Mouse (Mus musculus) neutrophil, adult 65 days (primary cell): Measurements from ENCODE around the gene Pnck. TPM values are rescaled to one million over a fixed set of nuclear protein-coding genes. Genes with fewer than 3 reads are reported as not detected.

Experiments used
- total RNA-seq: library from RNA; stranded (reverse); gene quantifications from 2 replicates; pipeline ENCODE4 v1.2.4, GENCODE M21; 2023

Gene Pnck
- total RNA-seq = not detected in 2 replicates

DNA sequence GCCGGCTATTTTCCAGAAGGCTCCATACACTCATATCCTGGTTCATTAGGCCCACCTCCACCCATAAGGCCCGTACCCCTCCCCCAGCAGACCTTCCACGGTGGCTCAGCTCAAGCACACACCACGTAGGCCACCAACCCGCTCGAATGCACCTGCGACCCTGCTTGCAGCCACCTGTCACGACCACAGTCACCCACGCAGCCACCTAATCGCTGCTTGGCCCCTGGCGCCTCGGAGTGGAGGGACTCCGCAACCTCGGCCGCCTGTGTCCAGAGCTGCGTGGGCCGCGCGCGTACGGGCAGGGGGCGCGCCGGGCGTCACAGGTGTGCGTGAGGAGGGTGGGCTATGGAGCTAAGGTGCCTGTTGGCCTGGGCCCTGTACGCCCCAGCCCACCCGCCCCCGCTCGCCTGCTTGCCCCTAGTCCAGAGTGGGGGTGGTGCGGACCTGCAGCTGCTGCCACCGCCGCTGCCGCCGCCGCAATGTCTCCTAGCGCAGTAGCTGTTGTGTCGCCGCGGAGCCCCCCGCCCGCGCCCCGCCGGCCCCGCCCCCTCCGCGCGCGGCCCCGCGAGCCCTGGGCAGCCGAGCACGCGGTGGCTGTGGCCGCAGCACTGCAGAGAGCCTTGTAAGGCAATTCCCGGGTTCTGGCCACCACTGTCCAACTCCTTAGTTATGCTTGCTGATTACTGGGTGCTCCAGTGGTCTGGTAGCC is at the start of gene Pnck:
Gene Pnck (minus strand): TSS at position 543 of the 709 bp plus-strand sequence.

GRCm38 (mm10) chrX:73672879-73673618 is 13.1 kb upstream of the Pnck start, which contains the start of gene Slc6a8:
Gene Slc6a8 (plus strand): TSS chrX:73673150.

GRCm38 (mm10) chrX:73639255-73639675 is 20.7 kb downstream of the Pnck start, which contains the start of gene Dusp9:
Gene Dusp9 (plus strand): TSS chrX:73639419.

Other genes with a start within 250 kb of the Pnck start
- gene Zfp92, start 249.0 kb downstream of the Pnck start, total RNA-seq = not detected in 2 replicates
- gene Trex2, start 224.8 kb downstream of the Pnck start, total RNA-seq = not detected in 2 replicates
- gene Haus7, start 201.1 kb downstream of the Pnck start, total RNA-seq = 9.1 and 9.4 TPM in 2 replicates
- 2.6 and 3.3 TPM in 2 replicates for gene Bgn, start 176.5 kb downstream of the Pnck start, total RNA-seq
- gene Atp2b3, start 157.0 kb downstream of the Pnck start, total RNA-seq = not detected in 2 replicates
- gene Dusp9, start 20.7 kb downstream of the Pnck start, total RNA-seq = not detected in 2 replicates
- 0.48 and 0.57 TPM in 2 replicates for gene Slc6a8, start 13.0 kb upstream of the Pnck start, total RNA-seq
- gene Bcap31, start 56.1 kb upstream of the Pnck start, total RNA-seq = 87.4 and 92.1 TPM in 2 replicates
- gene Abcd1, start 56.5 kb upstream of the Pnck start, total RNA-seq = 73.3 and 78.0 TPM in 2 replicates
- 0.60 and 0.70 TPM in 2 replicates for gene Plxnb3, start 97.0 kb upstream of the Pnck start, total RNA-seq
- gene Srpk3, start 114.3 kb upstream of the Pnck start, total RNA-seq = 0.32 and 1.9 TPM in 2 replicates
- 78.5 and 86.8 TPM in 2 replicates for gene Idh3g, start 126.8 kb upstream of the Pnck start, total RNA-seq
- gene Ssr4, start 126.9 kb upstream of the Pnck start, total RNA-seq = 93.3 and 93.6 TPM in 2 replicates
- gene Pdzd4, start 164.9 kb upstream of the Pnck start, total RNA-seq = 0.73 and 0.77 TPM in 2 replicates
- not detected in 2 replicates for gene Avpr2, start 232.0 kb upstream of the Pnck start, total RNA-seq
- gene L1cam, start 236.0 kb upstream of the Pnck start, total RNA-seq = 30.4 and 44.6 TPM in 2 replicates